Mouse (Mus musculus) megakaryocyte-erythroid progenitor cell, adult 5-6 weeks (primary cell): ENCODE data around the gene Pagr1a. TPM values are rescaled to one million over a fixed set of nuclear protein-coding genes. Genes with fewer than 3 reads are reported as not detected.

ENCODE experiments used
- ATAC-seq: replicated peaks from 2 replicates; pipeline ENCODE4 v1.8.0; 2016; ENCODE audit warnings: mild to moderate bottlenecking, inconsistent platforms; ENCODE audit not compliant: severe bottlenecking, poor library complexity, low FRiP score, low TSS enrichment
- total RNA-seq, 2 experiments: library from RNA; stranded (forward) in 1 of 2; stranded (reverse) in 1 of 2; fragments of 200-1000, 215-1000 nt in 1 of 2; fragments of >200 nt in 1 of 2; fragmentation: Nextera tagmentation in 1 of 2; gene quantifications; 2 replicates each; pipeline ENCODE4 v1.2.3; 2014 to 2017

Gene Pagr1a
- total RNA-seq, 2 experiments from 2014 or later = 24.5 to 62.5 TPM

GRCm38 (mm10) chr7:127021563-127022527 is 4.7 kb upstream of the Pagr1a start:
- ATAC-seq = no peak

- no peak for ATAC-seq
Measured at GRCm38 (mm10) chr7:127020901-127021562, 3.9 kb upstream of the Pagr1a start, which contains the start of the genes Gm42742 and Prrt2. Gene Gm42742 (minus strand): TSS chr7:127021097. Gene Prrt2 (minus strand): TSS chr7:127021211.

GRCm38 (mm10) chr7:127020491-127020890 is 3.3 kb upstream of the Pagr1a start:
- no peak for ATAC-seq

GRCm38 (mm10) chr7:127020031-127020430 is 2.9 kb upstream of the Pagr1a start:
- ATAC-seq = no peak

GRCm38 (mm10) chr7:127019306-127019960 is 2.3 kb upstream of the Pagr1a start:
- ATAC-seq = no peak

GRCm38 (mm10) chr7:127018416-127019305 is 1.5 kb upstream of the Pagr1a start:
- no peak for ATAC-seq

GRCm38 (mm10) chr7:127017950-127018345 is 796 bp upstream of the Pagr1a start:
- no peak for ATAC-seq

- ATAC-seq = peak; percentile 36
Measured at GRCm38 (mm10) chr7:127016486-127016938, 640 bp downstream of the Pagr1a start.

GRCm38 (mm10) chr7:127016481-127016485 is 869 bp downstream of the Pagr1a start, which contains the start of gene Pagr1b:
Gene Pagr1b (minus strand): TSS chr7:127016484.
- no peak for ATAC-seq

- ATAC-seq = 0 out of 2 replicates have a peak, but pooled peaks have one; percentile 2
Measured at GRCm38 (mm10) chr7:127016081-127016480, 1.1 kb downstream of the Pagr1a start.

- no peak for ATAC-seq
Measured at GRCm38 (mm10) chr7:127014993-127015392, 2.2 kb downstream of the Pagr1a start.

- peak; percentile 30; the same call in 1 of the 2 replicates for ATAC-seq
Measured at GRCm38 (mm10) chr7:127014320-127014719, 2.8 kb downstream of the Pagr1a start, which contains the start of gene Mvp. Gene Mvp (minus strand): TSS chr7:127014621.

GRCm38 (mm10) chr7:127013385-127013784 is 3.8 kb downstream of the Pagr1a start:
- ATAC-seq = no peak

- ATAC-seq = no peak
Measured at GRCm38 (mm10) chr7:127012845-127013244, 4.3 kb downstream of the Pagr1a start.

GRCm38 (mm10) chr7:127012374-127012773 is 4.8 kb downstream of the Pagr1a start:
- no peak for ATAC-seq

GRCm38 (mm10) chr7:127011717-127012116 is 5.4 kb downstream of the Pagr1a start:
- ATAC-seq = no peak

- no peak for ATAC-seq
Measured at GRCm38 (mm10) chr7:127011051-127011450, 6.1 kb downstream of the Pagr1a start.

- no peak for ATAC-seq
Measured at GRCm38 (mm10) chr7:127009307-127010085, 7.7 kb downstream of the Pagr1a start.
